28 mouse cellular contexts compared by ENCODE assay signal in the genomic region with DNA sequence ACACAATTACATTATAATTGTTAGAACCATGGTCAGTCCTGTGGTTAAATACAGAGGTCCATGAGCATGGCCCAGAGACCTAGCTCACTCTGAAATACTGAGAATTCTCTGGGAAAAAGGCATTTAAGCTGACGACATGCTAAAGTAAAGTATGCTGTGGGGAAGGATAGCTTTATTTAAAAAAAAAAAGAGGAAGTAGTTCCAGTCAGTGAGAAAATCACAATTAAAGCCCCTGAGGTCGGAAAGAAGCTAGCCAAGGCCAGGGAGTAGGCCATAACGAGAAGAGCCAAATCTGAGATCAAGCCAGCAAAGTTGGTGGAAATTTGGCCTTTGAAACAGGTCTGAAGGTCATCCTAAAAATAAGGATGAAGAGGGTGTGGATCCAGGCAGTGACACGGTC. TPM values are rescaled to one million over a fixed set of nuclear protein-coding genes. Genes with fewer than 3 reads are reported as not detected.
"Had no signal": no experiment of that assay in that cellular context is flagged by ENCODE, and none has a peak within 500 bp of the region (broad histone marks: within the 10 kb centered on the region; RNA-seq: fewer than 3 reads in every experiment).

No protein-coding gene starts in this region.

- DNase-seq: kidney, adult 2 months; kidney, postnatal 25 days; layer of hippocampus, adult 9-11 months; liver; lung, adult 18-20 months; lung, postnatal 10 days; lung, postnatal 36 days; retina, postnatal 1 day; right cerebral cortex, postnatal 4 days; thymus, postnatal 25 days had no signal

- H3K27ac ChIP-seq: kidney, postnatal 0 days; layer of hippocampus, adult 2 months; limb, embryonic 10.5 days; limb, embryonic 13.5 days; liver, embryonic 12.5 days; liver, embryonic 15.5 days; lung, embryonic 15.5 days; midbrain, embryonic 12.5 days; neural tube, embryonic 13.5 days; stomach, embryonic 15.5 days had no signal

- H3K9ac ChIP-seq: limb, embryonic 13.5 days; liver, embryonic 12.5 days; liver, embryonic 15.5 days; lung, embryonic 15.5 days; midbrain, embryonic 12.5 days; neural tube, embryonic 13.5 days; stomach, embryonic 15.5 days had no signal

- H3K27me3 ChIP-seq: limb, embryonic 13.5 days; lung, embryonic 15.5 days; stomach, embryonic 15.5 days had no signal

- H3K4me2 ChIP-seq: limb, embryonic 13.5 days; liver, embryonic 12.5 days; liver, embryonic 15.5 days; lung, embryonic 15.5 days; midbrain, embryonic 12.5 days; neural tube, embryonic 13.5 days; stomach, embryonic 15.5 days had no signal

- H3K9me3 ChIP-seq: limb, embryonic 10.5 days; limb, embryonic 13.5 days; liver, embryonic 12.5 days; liver, embryonic 15.5 days; lung, embryonic 15.5 days; midbrain, embryonic 12.5 days; neural tube, embryonic 13.5 days; stomach, embryonic 15.5 days had no signal

- ATAC-seq: liver, embryonic 12.5 days; midbrain, embryonic 16.5 days had no signal

- H3K4me3 ChIP-seq: layer of hippocampus, adult 2 months; limb, embryonic 10.5 days; limb, embryonic 13.5 days; liver, embryonic 12.5 days; liver, embryonic 15.5 days; lung, embryonic 15.5 days; midbrain, embryonic 12.5 days; myocyte; neural tube, embryonic 13.5 days; stomach, embryonic 15.5 days had no signal

- H3K36me3 ChIP-seq: limb, embryonic 10.5 days; limb, embryonic 13.5 days; liver, embryonic 12.5 days; liver, embryonic 15.5 days; lung, embryonic 15.5 days; midbrain, embryonic 12.5 days; neural tube, embryonic 13.5 days; stomach, embryonic 15.5 days had no signal

- H3K4me1 ChIP-seq: limb, embryonic 13.5 days; liver, embryonic 12.5 days; liver, embryonic 15.5 days; lung, embryonic 15.5 days; midbrain, embryonic 12.5 days; neural tube, embryonic 13.5 days had no signal

RNA-seq across cellular contexts. Expression of a gene that starts 24.3 kb away (rescaled TPM):
- total RNA-seq: left cerebral cortex, postnatal 25 days; monocyte, adult 5-6 weeks; neutrophil, adult 5-6 weeks had no signal
- polyA plus RNA-seq: kidney, adult 2 months; kidney, embryonic 14.5 days; kidney, postnatal 0 days; large intestine, adult 2 months; limb, embryonic 10.5 days; limb, embryonic 13.5 days; liver, embryonic 12.5 days; liver, embryonic 15.5 days; lung, embryonic 15.5 days; myocyte; stomach, embryonic 15.5 days; thymus, postnatal 0 days had no signal
